Mouse (Mus musculus) left cerebral cortex, postnatal 25 days (tissue): ENCODE results near the gene Ccne1. TPM values are rescaled to one million over a fixed set of nuclear protein-coding genes. Genes with fewer than 3 reads are reported as not detected.

Source experiments
- DNase-seq, 2 experiments: peaks; one replicate each; pipeline ENCODE4 v3.0.0; 2022; ENCODE audit warnings: low spot score in 2 of 2, mixed read lengths in 1 of 2
- intact Hi-C: fragments of 180-260 bp; cut with DNase I; formaldehyde crosslinking; loops from one replicate; pipeline ENCODE4 v1.15.1; 2025
- total RNA-seq, 2 experiments: library from RNA; stranded (reverse); gene quantifications; 2 replicates each; pipeline ENCODE4 v1.2.3; 2021

Ccne1 gene
- total RNA-seq, 2 experiments from 2014 or later, result 16.7 to 18.8 TPM

- intact Hi-C loops, result loop anchor here (1.0 kb wide), 1 partner anchor 22 kb away; no protein-coding TSS in a partner anchor
- DNase-seq, result peak in 1 of 2 experiments; percentile 22
Measured at GRCm38 (mm10) chr7:38106711-38107311, 523 bp downstream of the Ccne1 start.

- intact Hi-C loops, result no loop called here
- no peak for DNase-seq
Measured at GRCm38 (mm10) chr7:38105379-38105778, 2.0 kb downstream of the Ccne1 start.

- intact Hi-C loops, result no loop called here
- DNase-seq, result peak in 1 of 2 experiments; percentile 7
Measured at GRCm38 (mm10) chr7:38104097-38104496, 3.2 kb downstream of the Ccne1 start.

GRCm38 (mm10) chr7:38094353-38094752, 13.0 kb downstream of the Ccne1 start:
- DNase-seq, result no peak
- intact Hi-C loops, result no loop called here

GRCm38 (mm10) chr7:38093101-38093500, 14.2 kb downstream of the Ccne1 start:
- no peak for DNase-seq
- intact Hi-C loops, result no loop called here

- intact Hi-C loops, result loop anchor here (2.0 kb wide), 1 partner anchor 79 kb away; no protein-coding TSS in a partner anchor
- no peak for DNase-seq
Measured at GRCm38 (mm10) chr7:38089930-38090675, 17.2 kb downstream of the Ccne1 start.

GRCm38 (mm10) chr7:38088456-38088855, 18.9 kb downstream of the Ccne1 start:
- peak in 1 of 2 experiments; percentile 18 for DNase-seq
- intact Hi-C loops, result loop anchor here (2.0 kb wide), 1 partner anchor 80 kb away; no protein-coding TSS in a partner anchor

GRCm38 (mm10) chr7:38087856-38088255, 19.5 kb downstream of the Ccne1 start:
- intact Hi-C loops, result loop anchor here (2.0 kb wide), 1 partner anchor 81 kb away; no protein-coding TSS in a partner anchor
- peak; percentile 58 to 92 for DNase-seq

GRCm38 (mm10) chr7:38086401-38086800, 20.9 kb downstream of the Ccne1 start:
- intact Hi-C loops, result no loop called here

GRCm38 (mm10) chr7:38085573-38086211, 21.6 kb downstream of the Ccne1 start:
- DNase-seq, result no peak

More at GRCm38 (mm10) chr7:38086401-38086800, 20.9 kb downstream of the Ccne1 start:
- DNase-seq, result no peak

GRCm38 (mm10) chr7:38084778-38085572, 22.4 kb downstream of the Ccne1 start:
- intact Hi-C loops, result loop anchor here (1.0 to 2.0 kb wide), 2 partner anchors 22 to 56 kb away; partner anchors contain the start of gene Ccne1
- peak; percentile 99 to 100 for DNase-seq

More at GRCm38 (mm10) chr7:38085573-38086211, 21.6 kb downstream of the Ccne1 start:
- intact Hi-C loops, result loop anchor here (1.0 to 2.0 kb wide), 2 partner anchors 22 to 55 kb away; partner anchors contain the start of gene Ccne1

- intact Hi-C loops, result no loop called here
- no peak for DNase-seq
Measured at GRCm38 (mm10) chr7:38082971-38083370, 24.4 kb downstream of the Ccne1 start.

GRCm38 (mm10) chr7:38077189-38077588, 30.1 kb downstream of the Ccne1 start:
- no peak for DNase-seq
- intact Hi-C loops, result no loop called here

- DNase-seq, result no peak
- intact Hi-C loops, result no loop called here
Measured at GRCm38 (mm10) chr7:38075487-38075886, 31.8 kb downstream of the Ccne1 start.

GRCm38 (mm10) chr7:38074920-38075319, 32.4 kb downstream of the Ccne1 start:
- DNase-seq, result peak in 1 of 2 experiments; percentile 20
- intact Hi-C loops, result loop anchor here (1.0 to 5.0 kb wide), 4 partner anchors 14 to 703 kb away; no protein-coding TSS in a partner anchor

GRCm38 (mm10) chr7:38074514-38074913, 32.8 kb downstream of the Ccne1 start:
- intact Hi-C loops, result loop anchor here (1.0 to 5.0 kb wide), 4 partner anchors 13 to 702 kb away; no protein-coding TSS in a partner anchor
- DNase-seq, result no peak

- intact Hi-C loops, result loop anchor here (1.0 to 5.0 kb wide), 4 partner anchors 12 to 701 kb away; no protein-coding TSS in a partner anchor
- DNase-seq, result peak; percentile 71 to 81
Measured at GRCm38 (mm10) chr7:38073782-38074181, 33.6 kb downstream of the Ccne1 start.

- intact Hi-C loops, result loop anchor here (5.0 kb wide), 3 partner anchors 54 to 699 kb away; no protein-coding TSS in a partner anchor
- DNase-seq, result peak in 1 of 2 experiments; percentile 67
Measured at GRCm38 (mm10) chr7:38071065-38071464, 36.3 kb downstream of the Ccne1 start.

GRCm38 (mm10) chr7:38070663-38071062, 36.7 kb downstream of the Ccne1 start:
- intact Hi-C loops, result loop anchor here (5.0 kb wide), 3 partner anchors 53 to 698 kb away; no protein-coding TSS in a partner anchor
- no peak for DNase-seq
